Mouse (Mus musculus): Measurements from ENCODE around the gene Nfia. TPM values are rescaled to one million over a fixed set of nuclear protein-coding genes. Genes with fewer than 3 reads are reported as not detected.

Nfia gene
- total RNA-seq, 2 experiments from 2014 or later, result 134 to 149 TPM

GRCm38 (mm10) chr4:97851698-97852097 is 79.2 kb downstream of the Nfia start:
- no peak for DNase-seq (ENCODE audit: low spot score)
- intact Hi-C loops (cut with DNase I), result no loop called here

GRCm38 (mm10) chr4:97852626-97853025 is 80.1 kb downstream of the Nfia start:
- DNase-seq (ENCODE audit: low spot score), result no peak
- intact Hi-C loops (cut with DNase I), result no loop called here

GRCm38 (mm10) chr4:97854779-97855178 is 82.2 kb downstream of the Nfia start:
- no peak for DNase-seq (ENCODE audit: low spot score)
- intact Hi-C loops (cut with DNase I), result loop anchor here (5.0 kb wide), 1 partner anchor 32 kb away; no protein-coding TSS in a partner anchor

- DNase-seq (ENCODE audit: low spot score), result no peak
- intact Hi-C loops (cut with DNase I), result loop anchor here (5.0 kb wide), 1 partner anchor 34 kb away; no protein-coding TSS in a partner anchor
Measured at GRCm38 (mm10) chr4:97855712-97856420, 83.3 kb downstream of the Nfia start.

- intact Hi-C loops (cut with DNase I), result loop anchor here (5.0 kb wide), 1 partner anchor 35 kb away; no protein-coding TSS in a partner anchor
Measured at GRCm38 (mm10) chr4:97857549-97857948, 85.0 kb downstream of the Nfia start.

GRCm38 (mm10) chr4:97859431-97859830 is 86.9 kb downstream of the Nfia start:
- DNase-seq (ENCODE audit: low spot score), result no peak
- intact Hi-C loops (cut with DNase I), result loop anchor here (5.0 kb wide), 1 partner anchor 37 kb away; no protein-coding TSS in a partner anchor

More at GRCm38 (mm10) chr4:97857549-97857948, 85.0 kb downstream of the Nfia start:
- DNase-seq (ENCODE audit: low spot score), result no peak

GRCm38 (mm10) chr4:97860376-97860775 is 87.8 kb downstream of the Nfia start:
- DNase-seq (ENCODE audit: low spot score), result no peak
- intact Hi-C loops (cut with DNase I), result loop anchor here (5.0 kb wide), 1 partner anchor 63 kb away; no protein-coding TSS in a partner anchor

- no peak for DNase-seq (ENCODE audit: low spot score)
- intact Hi-C loops (cut with DNase I), result loop anchor here (5.0 kb wide), 1 partner anchor 64 kb away; no protein-coding TSS in a partner anchor
Measured at GRCm38 (mm10) chr4:97860791-97861344, 88.3 kb downstream of the Nfia start.

GRCm38 (mm10) chr4:97862379-97862778 is 89.8 kb downstream of the Nfia start:
- no peak for DNase-seq (ENCODE audit: low spot score)
- intact Hi-C loops (cut with DNase I), result loop anchor here (5.0 kb wide), 1 partner anchor 65 kb away; no protein-coding TSS in a partner anchor

- DNase-seq (ENCODE audit: low spot score), result no peak
- intact Hi-C loops (cut with DNase I), result loop anchor here (5.0 kb wide), 1 partner anchor 67 kb away; no protein-coding TSS in a partner anchor
Measured at GRCm38 (mm10) chr4:97864276-97864675, 91.7 kb downstream of the Nfia start.

- intact Hi-C loops (cut with DNase I), result loop anchor here (5.0 kb wide), 2 partner anchors 113 to 242 kb away; no protein-coding TSS in a partner anchor
- DNase-seq (ENCODE audit: low spot score), result no peak
Measured at GRCm38 (mm10) chr4:97865410-97865953, 92.9 kb downstream of the Nfia start.

GRCm38 (mm10) chr4:97866463-97866862 is 93.9 kb downstream of the Nfia start:
- DNase-seq (ENCODE audit: low spot score), result no peak
- intact Hi-C loops (cut with DNase I), result loop anchor here (5.0 kb wide), 2 partner anchors 114 to 241 kb away; no protein-coding TSS in a partner anchor

- DNase-seq (ENCODE audit: low spot score), result peak; percentile 44
- intact Hi-C loops (cut with DNase I), result loop anchor here (2.0 to 5.0 kb wide), 3 partner anchors 94 to 239 kb away; no protein-coding TSS in a partner anchor
Measured at GRCm38 (mm10) chr4:97868307-97868937, 95.9 kb downstream of the Nfia start.

GRCm38 (mm10) chr4:97868938-97869440 is 96.5 kb downstream of the Nfia start:
- DNase-seq (ENCODE audit: low spot score), result peak; percentile 94
- intact Hi-C loops (cut with DNase I), result loop anchor here (2.0 to 5.0 kb wide), 3 partner anchors 94 to 238 kb away; no protein-coding TSS in a partner anchor

- DNase-seq (ENCODE audit: low spot score), result no peak
- intact Hi-C loops (cut with DNase I), result loop anchor here (2.0 to 5.0 kb wide), 3 partner anchors 95 to 238 kb away; no protein-coding TSS in a partner anchor
Measured at GRCm38 (mm10) chr4:97869451-97869850, 96.9 kb downstream of the Nfia start.

- intact Hi-C loops (cut with DNase I), result loop anchor here (5.0 to 10.0 kb wide), 2 partner anchors 35 to 453 kb away; no protein-coding TSS in a partner anchor
Measured at GRCm38 (mm10) chr4:97871770-97872439, 99.4 kb downstream of the Nfia start.

GRCm38 (mm10) chr4:97874916-97875315 is 102.4 kb downstream of the Nfia start:
- DNase-seq (ENCODE audit: low spot score), result no peak
- intact Hi-C loops (cut with DNase I), result loop anchor here (5.0 to 10.0 kb wide), 3 partner anchors 32 to 450 kb away; no protein-coding TSS in a partner anchor

More at GRCm38 (mm10) chr4:97871770-97872439, 99.4 kb downstream of the Nfia start:
- DNase-seq (ENCODE audit: low spot score), result no peak

- intact Hi-C loops (cut with DNase I), result loop anchor here (5.0 to 10.0 kb wide), 2 partner anchors 126 to 449 kb away; no protein-coding TSS in a partner anchor
- no peak for DNase-seq (ENCODE audit: low spot score)
Measured at GRCm38 (mm10) chr4:97875901-97876300, 103.4 kb downstream of the Nfia start.

GRCm38 (mm10) chr4:97879696-97880095 is 107.2 kb downstream of the Nfia start:
- intact Hi-C loops (cut with DNase I), result loop anchor here (5.0 to 10.0 kb wide), 2 partner anchors 123 to 445 kb away; no protein-coding TSS in a partner anchor

More at GRCm38 (mm10) chr4:97879696-97880095, 107.2 kb downstream of the Nfia start:
- DNase-seq (ENCODE audit: low spot score), result no peak

Data from heart, postnatal 25 days (tissue).